Mouse (Mus musculus): ENCODE measurements around the gene Traf3. TPM values are rescaled to one million over a fixed set of nuclear protein-coding genes. Genes with fewer than 3 reads are reported as not detected.

Gene Traf3
- total RNA-seq, 1 experiment = 12.4 TPM

- peak overlapping the region; percentile 29; the same call in 1 of the 2 replicates for H3K9ac ChIP-seq (ENCODE audit: insufficient read depth, low read depth, low read length, poor library complexity, severe bottlenecking)
- DNase-seq (ENCODE audit: low read depth, low spot score) = no peak
- H3K4me3 ChIP-seq (ENCODE audit: insufficient read depth in 1 of 2, low read depth in 1 of 2, low read length in 2 of 2, poor library complexity in 1 of 2, severe bottlenecking in 1 of 2) = peak overlapping the region; percentile 46 to 55
- H3K27ac ChIP-seq (ENCODE audit: insufficient read depth, low read depth, low read length, poor library complexity, severe bottlenecking) = no peak overlapping the region
- peaks cover 0 to 19% of the 10 kb centered on the region in 2 experiments; a peak in 1 of 4 replicates for H3K4me1 ChIP-seq (ENCODE audit: control insufficient read depth in 2 of 2, insufficient read depth in 2 of 2, low read length in 2 of 2, poor library complexity in 1 of 2)
- in situ Hi-C loops (cut with MboI; ENCODE audit: low sequenced_read_pairs in 2 of 2, unreplicated experiment in 2 of 2) = no loop called here
- no peaks in the 10 kb centered on the region for H3K9me3 ChIP-seq (ENCODE audit: control insufficient read depth, insufficient read depth, low read depth, low read length)
- TF ChIP-seq ZNF384 (IDR thresholded peaks at IDR 0.05; ENCODE audit: low read depth, low read length) = no peak
- no peak for TF ChIP-seq ZC3H11A (IDR thresholded peaks at IDR 0.05; ENCODE audit: borderline replicate concordance, low read depth, low read length)
- TF ChIP-seq CHD2 (IDR thresholded peaks at IDR 0.05; ENCODE audit: low read depth, low read length) = no peak
- no peak for TF ChIP-seq HCFC1 (IDR thresholded peaks at IDR 0.05; ENCODE audit: borderline replicate concordance, insufficient read depth, low read length)
- TF ChIP-seq MAFK (IDR thresholded peaks at IDR 0.05; ENCODE audit: insufficient read depth, low read depth, low read length) = no peak
- no peaks in the 10 kb centered on the region for H3K36me3 ChIP-seq (ENCODE audit: control insufficient read depth, insufficient read depth, low read length, poor library complexity, severe bottlenecking)
Observed at GRCm38 (mm10) chr12:111271406-111271805, 105.2 kb downstream of the Traf3 start.

GRCm38 (mm10) chr12:111271966-111272365 lies 105.8 kb downstream of the Traf3 start:
- no peak for TF ChIP-seq ZC3H11A (IDR thresholded peaks at IDR 0.05; ENCODE audit: borderline replicate concordance, low read depth, low read length)
- no peak for TF ChIP-seq HCFC1 (IDR thresholded peaks at IDR 0.05; ENCODE audit: borderline replicate concordance, insufficient read depth, low read length)
- no peak for TF ChIP-seq CHD2 (IDR thresholded peaks at IDR 0.05; ENCODE audit: low read depth, low read length)
- no peak for TF ChIP-seq ZNF384 (IDR thresholded peaks at IDR 0.05; ENCODE audit: low read depth, low read length)
- no peak for TF ChIP-seq MAFK (IDR thresholded peaks at IDR 0.05; ENCODE audit: insufficient read depth, low read depth, low read length)
- H3K27ac ChIP-seq (ENCODE audit: insufficient read depth, low read depth, low read length, poor library complexity, severe bottlenecking) = no peak overlapping the region
- H3K9ac ChIP-seq (ENCODE audit: insufficient read depth, low read depth, low read length, poor library complexity, severe bottlenecking) = peak overlapping the region; percentile 29; the same call in 1 of the 2 replicates
- H3K36me3 ChIP-seq (ENCODE audit: control insufficient read depth, insufficient read depth, low read length, poor library complexity, severe bottlenecking) = no peaks in the 10 kb centered on the region
- H3K4me3 ChIP-seq (ENCODE audit: insufficient read depth in 1 of 2, low read depth in 1 of 2, low read length in 2 of 2, poor library complexity in 1 of 2, severe bottlenecking in 1 of 2) = peak overlapping the region; percentile 46 to 55
- in situ Hi-C loops (cut with MboI; ENCODE audit: low sequenced_read_pairs in 2 of 2, unreplicated experiment in 2 of 2) = no loop called here
- H3K4me1 ChIP-seq (ENCODE audit: control insufficient read depth in 2 of 2, insufficient read depth in 2 of 2, low read length in 2 of 2, poor library complexity in 1 of 2) = peaks cover 0 to 19% of the 10 kb centered on the region in 2 experiments; a peak in 1 of 4 replicates
- no peaks in the 10 kb centered on the region for H3K9me3 ChIP-seq (ENCODE audit: control insufficient read depth, insufficient read depth, low read depth, low read length)
- no peak for DNase-seq (ENCODE audit: low read depth, low spot score)

- H3K4me3 ChIP-seq (ENCODE audit: insufficient read depth in 1 of 2, low read depth in 1 of 2, low read length in 2 of 2, poor library complexity in 1 of 2, severe bottlenecking in 1 of 2) = no peak overlapping the region
- no peaks in the 10 kb centered on the region for H3K9me3 ChIP-seq (ENCODE audit: control insufficient read depth, insufficient read depth, low read depth, low read length)
- in situ Hi-C loops (cut with MboI; ENCODE audit: low sequenced_read_pairs in 2 of 2, unreplicated experiment in 2 of 2) = no loop called here
- H3K4me1 ChIP-seq (ENCODE audit: control insufficient read depth in 2 of 2, insufficient read depth in 2 of 2, low read length in 2 of 2, poor library complexity in 1 of 2) = peaks cover 0 to 19% of the 10 kb centered on the region in 2 experiments; a peak in 1 of 4 replicates
- peak; percentile 93 for DNase-seq (ENCODE audit: low read depth, low spot score)
- H3K36me3 ChIP-seq (ENCODE audit: control insufficient read depth, insufficient read depth, low read length, poor library complexity, severe bottlenecking) = no peaks in the 10 kb centered on the region
- H3K9ac ChIP-seq (ENCODE audit: insufficient read depth, low read depth, low read length, poor library complexity, severe bottlenecking) = no peak overlapping the region
- TF ChIP-seq MAFK (IDR thresholded peaks at IDR 0.05; ENCODE audit: insufficient read depth, low read depth, low read length) = no peak
- 0 out of 2 replicates have a peak, but pooled peaks have one; percentile 18 for TF ChIP-seq ZC3H11A (IDR thresholded peaks at IDR 0.05; ENCODE audit: borderline replicate concordance, low read depth, low read length)
- TF ChIP-seq HCFC1 (IDR thresholded peaks at IDR 0.05; ENCODE audit: borderline replicate concordance, insufficient read depth, low read length) = no peak
- TF ChIP-seq CHD2 (IDR thresholded peaks at IDR 0.05; ENCODE audit: low read depth, low read length) = no peak
- H3K27ac ChIP-seq (ENCODE audit: insufficient read depth, low read depth, low read length, poor library complexity, severe bottlenecking) = no peak overlapping the region
Observed at GRCm38 (mm10) chr12:111272420-111272819, 106.2 kb downstream of the Traf3 start.

- Histone ChIP-seq H3K9me3 (ENCODE audit: control insufficient read depth, insufficient read depth, low read depth, low read length) (no peaks in the 10 kb centered on the region), H3K27ac (ENCODE audit: insufficient read depth, low read depth, low read length, poor library complexity, severe bottlenecking) (no peak overlapping the region), H3K4me3 (ENCODE audit: insufficient read depth in 1 of 2, low read depth in 1 of 2, low read length in 2 of 2, poor library complexity in 1 of 2, severe bottlenecking in 1 of 2) (peak overlapping the region; percentile 51 to 52; a peak in 3 of 4 replicates), H3K4me1 (ENCODE audit: control insufficient read depth in 2 of 2, insufficient read depth in 2 of 2, low read length in 2 of 2, poor library complexity in 1 of 2) (peaks cover 0 to 15% of the 10 kb centered on the region in 2 experiments; a peak in 1 of 4 replicates), H3K9ac (ENCODE audit: insufficient read depth, low read depth, low read length, poor library complexity, severe bottlenecking) (peak overlapping the region; percentile 2; the same call in 1 of the 2 replicates), H3K36me3 (ENCODE audit: control insufficient read depth, insufficient read depth, low read length, poor library complexity, severe bottlenecking) (no peaks in the 10 kb centered on the region)
- TF ChIP-seq ZC3H11A (IDR thresholded peaks at IDR 0.05; ENCODE audit: borderline replicate concordance, low read depth, low read length) = no peak
- TF ChIP-seq ZNF384 (IDR thresholded peaks at IDR 0.05; ENCODE audit: low read depth, low read length) = no peak
- TF ChIP-seq HCFC1 (IDR thresholded peaks at IDR 0.05; ENCODE audit: borderline replicate concordance, insufficient read depth, low read length) = no peak
- no peak for TF ChIP-seq MAFK (IDR thresholded peaks at IDR 0.05; ENCODE audit: insufficient read depth, low read depth, low read length)
- TF ChIP-seq CHD2 (IDR thresholded peaks at IDR 0.05; ENCODE audit: low read depth, low read length) = no peak
- in situ Hi-C loops (cut with MboI; ENCODE audit: low sequenced_read_pairs in 2 of 2, unreplicated experiment in 2 of 2) = no loop called here
- DNase-seq (ENCODE audit: low read depth, low spot score) = no peak
Observed at GRCm38 (mm10) chr12:111274006-111274405, 107.8 kb downstream of the Traf3 start.

Measured in ES-E14 (cell line).